In genomic region chr9:60283546-60283945, GRCm38 (mm10) we compare ENCODE assay signal across 15 mouse cellular contexts.
DNase-seq lines count a peak whose midpoint lies in the region; ATAC-seq and TF ChIP-seq lines count a peak whose summit lies in the region.
"Had no signal": no experiment of that assay in that cellular context is flagged by ENCODE, and none has a peak within 500 bp of the region (broad histone marks: within the 10 kb centered on the region; RNA-seq: fewer than 3 reads in every experiment).

No protein-coding gene starts in this region.

- no peak overlapping the region for H3K9ac ChIP-seq in embryonic facial prominence, embryonic 11.5 days (replicated peaks; ENCODE audit: low read length)
- H3K9ac ChIP-seq in lung, postnatal 0 days (replicated peaks; ENCODE audit: low read depth): no peak overlapping the region
- H3K9ac ChIP-seq in hindbrain, embryonic 16.5 days (ENCODE audit: low read depth, low read length): no peak overlapping the region
- H3K9ac ChIP-seq: heart, embryonic 15.5 days; liver, embryonic 13.5 days had no signal

- no peak overlapping the region for H3K4me2 ChIP-seq in embryonic facial prominence, embryonic 11.5 days (ENCODE audit: low read depth, low read length)
- H3K4me2 ChIP-seq in lung, postnatal 0 days (replicated peaks; ENCODE audit: low read depth, low read length): no peak overlapping the region
- no peak overlapping the region for H3K4me2 ChIP-seq in hindbrain, embryonic 16.5 days (ENCODE audit: low read length)
- H3K4me2 ChIP-seq: heart, embryonic 15.5 days; liver, embryonic 13.5 days had no signal

- no peak overlapping the region for H3K4me3 ChIP-seq in embryonic facial prominence, embryonic 11.5 days (ENCODE audit: low read depth, low read length)
- H3K4me3 ChIP-seq in embryonic facial prominence, embryonic 10.5 days: no peak overlapping the region
- no peak overlapping the region for H3K4me3 ChIP-seq in lung, postnatal 0 days (ENCODE audit: low read depth, low read length)
- no peak overlapping the region for H3K4me3 ChIP-seq in hindbrain, embryonic 16.5 days (ENCODE audit: low read length)
- H3K4me3 ChIP-seq: heart, embryonic 15.5 days; liver, embryonic 13.5 days had no signal

- H3K27ac ChIP-seq in embryonic facial prominence, embryonic 11.5 days (replicated peaks; ENCODE audit: low read depth, low read length): no peak overlapping the region
- no peak overlapping the region for H3K27ac ChIP-seq in embryonic facial prominence, embryonic 10.5 days (replicated peaks)
- H3K27ac ChIP-seq in lung, postnatal 0 days (ENCODE audit: low read length): no peak overlapping the region
- no peak overlapping the region for H3K27ac ChIP-seq in hindbrain, embryonic 16.5 days (ENCODE audit: low read depth, low read length)
- H3K27ac ChIP-seq: heart, embryonic 15.5 days; liver, embryonic 13.5 days had no signal

- H3K27me3 ChIP-seq in embryonic facial prominence, embryonic 11.5 days (ENCODE audit: control insufficient read depth, insufficient read depth, low read length): no peaks in the 10 kb centered on the region
- peaks cover 5% of the 10 kb centered on the region; the same call in 1 of the 2 replicates for H3K27me3 ChIP-seq in embryonic facial prominence, embryonic 10.5 days (replicated peaks; ENCODE audit: low read depth, poor library complexity, severe bottlenecking)
- no peaks in the 10 kb centered on the region for H3K27me3 ChIP-seq in lung, postnatal 0 days (replicated peaks; ENCODE audit: insufficient read depth, low read length)
- no peaks in the 10 kb centered on the region for H3K27me3 ChIP-seq in hindbrain, embryonic 16.5 days (replicated peaks; ENCODE audit: control insufficient read depth, insufficient read depth, low read length)
- H3K27me3 ChIP-seq: heart, embryonic 15.5 days had no signal

- WGBS in embryonic facial prominence, embryonic 11.5 days: 59% methylated on average over 3 of the region's 3 CpGs
- 59% methylated on average over 3 of the region's 3 CpGs for WGBS in embryonic facial prominence, embryonic 10.5 days
- WGBS in lung, postnatal 0 days: 57% methylated on average over 3 of the region's 3 CpGs
- 73% methylated on average over 3 of the region's 3 CpGs for WGBS in hindbrain, embryonic 16.5 days

- no peaks in the 10 kb centered on the region for H3K4me1 ChIP-seq in embryonic facial prominence, embryonic 11.5 days (ENCODE audit: control insufficient read depth, insufficient read depth, low read length)
- H3K4me1 ChIP-seq in embryonic facial prominence, embryonic 10.5 days: peaks cover 34% of the 10 kb centered on the region; the same call in 1 of the 2 replicates
- no peaks in the 10 kb centered on the region for H3K4me1 ChIP-seq in lung, postnatal 0 days (ENCODE audit: insufficient read depth, low read depth, low read length)
- no peaks in the 10 kb centered on the region for H3K4me1 ChIP-seq in hindbrain, embryonic 16.5 days (ENCODE audit: control insufficient read depth, insufficient read depth, low read depth, low read length)
- H3K4me1 ChIP-seq: heart, embryonic 15.5 days had no signal

- no peak for ATAC-seq in embryonic facial prominence, embryonic 11.5 days (replicated peaks; ENCODE audit: insufficient number of reproducible peaks, low FRiP score, low TSS enrichment, low read depth)
- ATAC-seq in lung, postnatal 0 days: no peak
- no peak for ATAC-seq in hindbrain, embryonic 16.5 days

- TF ChIP-seq EP300 in lung, postnatal 0 days (IDR thresholded peaks at IDR 0.05): no peak

- TF ChIP-seq CTCF in lung, postnatal 0 days (IDR thresholded peaks at IDR 0.05): peak; percentile 52

- no peaks in the 10 kb centered on the region for H3K36me3 ChIP-seq in embryonic facial prominence, embryonic 11.5 days (replicated peaks; ENCODE audit: control insufficient read depth, insufficient read depth, low read depth, low read length)
- no peaks in the 10 kb centered on the region for H3K36me3 ChIP-seq in embryonic facial prominence, embryonic 10.5 days (replicated peaks)
- H3K36me3 ChIP-seq in lung, postnatal 0 days (ENCODE audit: insufficient read depth, low read length): no peaks in the 10 kb centered on the region
- no peaks in the 10 kb centered on the region for H3K36me3 ChIP-seq in hindbrain, embryonic 16.5 days (ENCODE audit: control insufficient read depth, insufficient read depth, low read length)
- H3K36me3 ChIP-seq: heart, embryonic 15.5 days; liver, embryonic 13.5 days had no signal

- peak; percentile 47 for DNase-seq in embryonic facial prominence, embryonic 11.5 days (ENCODE audit: low spot score)
- no peak for DNase-seq in embryonic facial prominence, embryonic 10.5 days (ENCODE audit: low spot score)
- DNase-seq in kidney, adult 9 months: peak; percentile 19
- DNase-seq in kidney, adult 11 months: no peak
- DNase-seq in lung, postnatal 0 days (ENCODE audit: low spot score): peak; percentile 18
- no peak for DNase-seq in lung, postnatal 4 days
- peak; percentile 8 for DNase-seq in ES-CJ7 (ENCODE audit: low read depth, low spot score)
- DNase-seq: cerebellum, adult 11 months; cerebellum, postnatal 36 days; layer of hippocampus, adult 9-11 months; liver, embryonic 13.5 days; right cerebral cortex, postnatal 25 days; thymus, adult 18-20 months had no signal

- H3K9me3 ChIP-seq in embryonic facial prominence, embryonic 11.5 days (replicated peaks; ENCODE audit: control insufficient read depth, low read length): no peaks in the 10 kb centered on the region
- H3K9me3 ChIP-seq in embryonic facial prominence, embryonic 10.5 days: no peaks in the 10 kb centered on the region
- no peaks in the 10 kb centered on the region for H3K9me3 ChIP-seq in lung, postnatal 0 days (ENCODE audit: low read length)
- H3K9me3 ChIP-seq in hindbrain, embryonic 16.5 days (ENCODE audit: control insufficient read depth, low read length): no peaks in the 10 kb centered on the region
- H3K9me3 ChIP-seq: heart, embryonic 15.5 days; liver, embryonic 13.5 days had no signal

Comparison
In these comparisons a context has a peak if more than half of its experiments do, and no peak if none do; other contexts are left out.
1. DNase-seq: peak in embryonic facial prominence, embryonic 11.5 days (single experiment), kidney, adult 9 months (single experiment), lung, postnatal 0 days (single experiment) and ES-CJ7 (single experiment); none in embryonic facial prominence, embryonic 10.5 days (single experiment), kidney, adult 11 months (single experiment) and lung, postnatal 4 days (0 of 2).